Mouse (Mus musculus): Measurements from ENCODE around the gene Dlg2.
A peak's percentile ranks its signal among the peaks of the same experiment; 100 is the strongest.

Dlg2 gene

GRCm38 (mm10) chr7:92371638-92372037 is 1895.2 kb downstream of the Dlg2 start:
- no peak for DNase-seq (ENCODE audit: low read depth, low spot score)

- DNase-seq (ENCODE audit: low read depth, low spot score): no peak
Measured at GRCm38 (mm10) chr7:92373863-92374357, 1897.4 kb downstream of the Dlg2 start.

- no peak for DNase-seq (ENCODE audit: low read depth, low spot score)
Measured at GRCm38 (mm10) chr7:92383913-92384484, 1907.5 kb downstream of the Dlg2 start.

DNA sequence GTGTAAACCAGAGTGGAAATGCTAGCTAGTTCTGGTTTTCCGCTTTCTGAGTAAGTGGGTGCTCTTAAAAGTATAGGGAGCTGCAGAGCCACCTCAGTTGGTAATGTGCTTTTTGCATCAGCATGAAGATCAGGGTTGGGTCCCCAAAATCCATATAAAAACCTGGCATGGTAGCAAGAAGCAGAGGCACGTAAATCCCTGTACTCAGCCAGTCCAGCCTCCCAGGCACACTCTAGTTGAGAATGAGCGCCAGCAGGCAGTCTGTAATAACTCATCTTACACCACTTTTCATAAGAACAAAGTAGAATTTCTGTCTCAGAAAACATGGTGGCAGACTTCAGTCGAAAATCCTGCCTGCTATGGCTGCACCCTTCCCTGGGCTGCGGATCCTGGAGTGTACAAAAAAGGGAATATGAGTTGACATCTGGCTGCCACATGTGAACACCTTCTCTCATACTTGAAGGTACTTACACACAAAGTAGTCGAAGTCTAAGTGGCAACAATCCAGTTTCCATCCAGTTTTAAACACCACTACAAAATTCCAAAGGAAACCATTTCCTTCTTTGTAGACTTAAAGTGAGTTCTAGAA is 1915.7 kb downstream of the Dlg2 start:
- DNase-seq (ENCODE audit: low read depth, low spot score): no peak

DNA sequence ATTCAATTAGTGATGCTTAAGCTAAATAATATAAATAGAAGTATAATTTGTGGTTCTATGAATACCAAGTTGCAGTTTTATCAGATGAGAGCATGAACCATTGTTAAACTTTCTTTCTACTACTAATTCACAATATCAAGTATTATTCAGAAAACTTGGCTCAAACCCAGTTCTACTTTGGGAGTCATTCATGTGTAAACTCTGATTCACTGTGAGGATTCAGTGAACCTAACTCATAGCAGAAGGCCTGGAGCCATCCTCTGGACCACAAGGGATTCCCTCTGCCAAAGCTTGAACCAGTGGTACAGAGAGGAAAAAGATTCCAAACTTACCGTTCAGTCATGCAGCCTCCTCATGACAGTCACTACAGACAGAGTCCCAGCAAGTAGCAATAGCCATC is 1920.3 kb downstream of the Dlg2 start:
- DNase-seq (ENCODE audit: low read depth, low spot score): no peak

- no peak for DNase-seq (ENCODE audit: low read depth, low spot score)
Measured at GRCm38 (mm10) chr7:92398841-92399240, 1922.4 kb downstream of the Dlg2 start.

GRCm38 (mm10) chr7:92400551-92400950 is 1924.1 kb downstream of the Dlg2 start:
- no peak for DNase-seq (ENCODE audit: low read depth, low spot score)

- no peak for DNase-seq (ENCODE audit: low read depth, low spot score)
Measured at GRCm38 (mm10) chr7:92401001-92401688, 1924.7 kb downstream of the Dlg2 start.

GRCm38 (mm10) chr7:92408479-92408878 is 1932.0 kb downstream of the Dlg2 start:
- DNase-seq (ENCODE audit: low read depth, low spot score): peak; percentile 2

GRCm38 (mm10) chr7:92420474-92420873 is 1944.0 kb downstream of the Dlg2 start:
- no peak for DNase-seq (ENCODE audit: low read depth, low spot score)

- DNase-seq (ENCODE audit: low read depth, low spot score): no peak
Measured at GRCm38 (mm10) chr7:92423017-92423416, 1946.5 kb downstream of the Dlg2 start.

- no peak for DNase-seq (ENCODE audit: low read depth, low spot score)
Measured at GRCm38 (mm10) chr7:92424703-92425102, 1948.2 kb downstream of the Dlg2 start.

DNA sequence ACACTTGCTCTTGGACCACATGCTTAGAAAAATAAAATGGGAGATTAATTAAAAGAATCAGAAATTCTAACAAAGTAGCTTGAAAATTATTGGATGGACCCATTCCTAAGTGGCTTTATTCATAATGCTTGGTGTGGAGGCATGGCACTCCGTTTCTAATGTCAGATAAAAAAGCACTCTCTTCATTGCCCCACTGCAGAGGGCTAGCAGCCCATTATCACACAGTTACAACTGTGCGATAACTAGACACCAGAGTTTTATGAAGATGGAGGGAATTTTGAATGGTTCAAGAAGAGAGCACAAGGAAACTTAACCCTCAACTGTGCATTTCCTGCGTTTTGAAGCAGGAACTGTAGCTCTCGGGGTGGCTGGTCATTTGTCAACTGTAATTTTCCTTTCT is 1950.8 kb downstream of the Dlg2 start:
- DNase-seq (ENCODE audit: low read depth, low spot score): no peak

DNA sequence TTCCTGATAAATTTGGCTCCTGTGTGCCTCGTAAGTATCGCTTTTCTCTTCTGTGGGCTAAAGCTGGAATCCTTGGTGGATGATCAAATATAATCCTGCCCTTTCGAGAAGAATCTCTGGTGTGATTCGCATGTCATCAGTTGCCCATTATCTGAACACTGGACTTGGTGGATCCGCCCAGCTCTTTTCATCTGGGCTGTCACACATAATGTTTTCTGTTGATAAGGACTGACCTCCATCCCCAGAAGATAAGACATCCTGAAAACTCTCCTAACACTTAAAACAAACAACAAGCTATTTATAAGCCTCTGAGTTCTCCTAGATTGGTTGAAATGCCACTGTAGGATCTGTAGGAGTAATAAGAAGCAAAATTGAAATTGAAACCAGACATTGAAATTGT is 1952.2 kb downstream of the Dlg2 start:
- DNase-seq (ENCODE audit: low read depth, low spot score): no peak

- no peak for DNase-seq (ENCODE audit: low read depth, low spot score)
Measured at GRCm38 (mm10) chr7:92430254-92430653, 1953.8 kb downstream of the Dlg2 start.

DNA sequence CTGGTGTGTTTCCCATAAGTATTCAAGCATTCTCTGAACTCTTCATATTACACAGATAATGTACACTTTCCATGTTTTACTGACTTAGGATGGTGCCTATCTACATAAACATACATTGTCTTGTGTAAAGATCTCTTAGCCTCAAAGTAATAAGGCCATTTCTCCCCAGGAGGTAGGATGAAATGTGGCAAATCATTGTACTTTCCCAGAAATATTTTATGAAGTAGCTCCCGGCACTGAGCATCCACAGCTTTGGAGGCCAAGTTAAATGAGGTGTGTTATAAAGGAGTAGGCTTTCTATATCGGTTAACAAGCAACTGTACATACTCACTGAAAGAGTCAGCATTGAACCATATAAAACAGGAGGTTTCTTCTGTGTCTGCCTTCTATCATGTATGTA is 1960.7 kb downstream of the Dlg2 start:
- no peak for DNase-seq (ENCODE audit: low read depth, low spot score)

DNA sequence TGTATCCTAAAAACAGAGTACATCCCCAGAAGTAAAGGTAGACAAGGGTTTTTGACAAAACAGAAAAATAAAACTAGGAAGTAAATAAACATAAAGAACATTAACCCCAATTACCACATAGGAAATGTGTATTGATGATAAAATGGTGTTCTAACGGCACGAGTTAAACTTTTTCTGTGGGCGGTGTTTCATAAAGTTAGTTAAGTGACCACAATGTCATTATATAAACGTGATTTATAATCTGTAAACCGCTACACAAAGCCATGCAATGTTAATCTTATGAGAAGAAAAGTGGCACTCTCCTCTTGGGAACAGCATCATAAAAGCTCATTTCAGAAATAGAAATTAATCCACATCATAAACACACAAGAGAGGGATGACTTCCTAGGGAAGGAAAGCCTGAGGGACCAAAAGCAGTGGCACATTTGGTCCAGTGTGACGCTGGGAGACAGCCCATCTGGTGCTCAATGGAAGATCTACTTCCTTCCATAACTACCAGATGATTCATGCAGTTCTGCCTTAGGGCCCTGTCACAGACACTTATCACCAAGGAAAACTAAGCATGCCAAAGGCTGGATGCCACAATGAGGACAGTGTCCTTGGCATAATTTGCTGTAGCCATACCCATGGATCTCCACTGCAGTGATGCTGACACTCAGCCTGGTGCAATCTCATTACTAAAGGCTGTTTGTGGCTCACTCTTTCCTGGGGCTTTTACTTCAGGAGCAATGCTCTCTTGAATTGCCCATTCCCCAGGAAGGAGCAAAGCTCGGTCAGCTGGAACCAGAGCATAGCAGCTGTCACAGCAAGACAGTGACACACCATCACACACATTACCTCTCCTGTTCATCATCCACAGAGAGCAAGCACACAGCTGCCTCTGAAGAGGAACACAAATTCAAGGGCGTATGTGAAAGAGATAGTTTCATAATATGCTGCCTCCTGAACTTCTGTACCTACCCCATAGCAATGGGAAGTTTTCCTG is 1963.3 kb downstream of the Dlg2 start:
- no peak for DNase-seq (ENCODE audit: low read depth, low spot score)

- DNase-seq (ENCODE audit: low read depth, low spot score): no peak
Measured at GRCm38 (mm10) chr7:92441611-92442010, 1965.1 kb downstream of the Dlg2 start.

DNA sequence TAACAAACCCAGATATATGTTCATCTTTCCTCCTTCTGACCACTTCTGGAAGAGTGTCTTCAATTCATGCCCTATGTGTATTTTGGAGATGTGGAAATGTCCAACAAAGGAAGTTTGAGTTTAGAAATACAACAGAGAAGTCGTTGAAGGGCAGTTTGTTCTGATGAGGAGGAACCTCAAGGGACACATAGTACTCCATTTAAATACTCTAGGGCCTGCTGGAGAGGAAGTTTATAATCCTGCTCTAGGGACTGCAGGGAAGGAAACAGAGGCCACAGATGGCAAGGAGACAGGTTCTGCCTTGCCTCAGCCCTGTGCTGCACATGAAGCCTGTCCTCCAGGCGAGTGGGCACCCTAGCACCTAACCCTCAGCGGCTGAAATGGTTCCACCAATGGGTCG is 1965.6 kb downstream of the Dlg2 start:
- no peak for DNase-seq (ENCODE audit: low read depth, low spot score)

GRCm38 (mm10) chr7:92447938-92448337 is 1971.5 kb downstream of the Dlg2 start:
- DNase-seq (ENCODE audit: low read depth, low spot score): no peak

DNA sequence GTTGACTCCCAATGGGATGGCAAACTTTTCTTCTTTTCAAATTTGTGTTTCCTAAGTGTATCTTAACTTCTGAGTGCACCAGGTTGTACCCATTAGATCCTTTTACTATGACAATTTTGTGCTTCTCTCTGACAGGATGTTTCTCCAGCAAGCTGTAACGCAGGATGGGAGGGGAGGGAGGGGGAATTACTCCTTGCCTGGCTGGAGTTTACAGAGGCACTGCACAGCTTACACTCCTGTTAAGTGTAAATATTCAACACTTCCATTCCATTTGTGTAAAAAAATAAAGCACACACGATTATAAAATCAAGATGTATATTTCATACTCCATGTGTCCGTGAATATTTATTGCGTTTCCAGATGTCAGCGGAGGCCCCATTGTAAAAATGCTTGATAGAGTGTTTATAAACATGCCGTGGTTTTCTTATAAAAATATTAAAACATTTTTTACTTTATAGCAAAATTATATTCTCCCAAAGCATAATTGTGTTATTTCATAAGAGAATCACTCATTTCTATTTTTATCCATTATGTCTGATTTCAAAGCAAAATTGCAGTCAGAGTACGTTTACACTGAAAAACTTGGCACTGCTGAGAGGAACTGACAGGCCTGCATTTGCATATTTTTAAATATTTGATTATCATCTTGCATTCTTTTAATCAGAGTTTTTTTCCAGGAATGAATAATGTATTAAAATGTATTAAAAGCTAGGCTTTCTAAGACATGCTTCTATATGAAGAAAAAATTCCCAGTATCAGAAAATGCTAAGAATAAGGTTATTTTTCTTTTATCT is 1972.5 kb downstream of the Dlg2 start:
- no peak for DNase-seq (ENCODE audit: low read depth, low spot score)
